Mouse (Mus musculus): ENCODE data around the gene Nrm. TPM values are rescaled to one million over a fixed set of nuclear protein-coding genes. Genes with fewer than 3 reads are reported as not detected.

Gene Nrm
- 10 to 100 TPM; 25.4 to 64.8 (median 27.4) TPM for polyA plus RNA-seq (2017; shearing (Covaris generic))

- peak; percentile 89 for ATAC-seq
Observed at GRCm38 (mm10) chr17:35861198-35861857, at the start of gene Nrm. TSS of gene Nrm (plus strand) at chr17:35861318.

- no peak for ATAC-seq
Observed at GRCm38 (mm10) chr17:35812307-35812706, 48.8 kb upstream of the Nrm start.

DNA sequence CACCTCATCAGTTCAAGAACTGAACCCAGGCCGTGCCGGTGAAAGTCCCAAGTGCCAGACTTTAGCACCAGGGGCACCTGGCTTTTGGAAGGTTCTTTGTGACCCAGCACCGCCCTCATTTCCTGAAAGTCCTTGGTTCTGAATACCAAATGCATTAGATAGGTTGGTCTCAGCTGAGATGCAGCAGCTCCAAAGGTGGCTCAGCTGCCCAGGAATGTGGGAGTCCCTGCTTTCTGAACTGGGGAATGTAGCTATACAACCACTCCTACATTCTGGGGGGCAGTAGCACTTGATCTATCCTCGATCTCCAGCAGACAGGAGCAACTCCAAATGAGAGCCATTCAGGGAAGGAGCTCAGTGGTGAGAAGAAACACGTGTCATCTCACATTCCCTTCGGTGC lies 48.4 kb upstream of the Nrm start:
- ATAC-seq = no peak

DNA sequence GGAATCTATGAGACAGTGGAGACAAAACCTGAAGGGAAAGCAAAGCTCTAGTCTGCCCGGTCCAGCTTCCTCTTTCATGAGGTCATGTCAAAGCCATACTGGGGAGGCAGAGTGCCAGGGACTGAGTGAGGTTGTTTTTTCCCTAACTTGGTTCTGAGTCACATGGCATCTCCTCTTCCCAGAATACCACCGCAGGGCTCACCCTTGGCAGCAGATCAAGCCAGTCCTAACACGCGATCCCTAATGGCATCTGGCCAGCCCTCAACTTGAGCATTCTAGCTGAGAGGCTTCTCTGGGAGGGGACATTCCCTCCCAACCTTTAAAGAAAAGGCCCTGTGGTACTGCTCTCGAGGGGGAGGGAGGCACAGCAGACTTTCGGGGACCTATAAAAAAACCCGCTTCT lies 47.9 kb upstream of the Nrm start:
- no peak for ATAC-seq

DNA sequence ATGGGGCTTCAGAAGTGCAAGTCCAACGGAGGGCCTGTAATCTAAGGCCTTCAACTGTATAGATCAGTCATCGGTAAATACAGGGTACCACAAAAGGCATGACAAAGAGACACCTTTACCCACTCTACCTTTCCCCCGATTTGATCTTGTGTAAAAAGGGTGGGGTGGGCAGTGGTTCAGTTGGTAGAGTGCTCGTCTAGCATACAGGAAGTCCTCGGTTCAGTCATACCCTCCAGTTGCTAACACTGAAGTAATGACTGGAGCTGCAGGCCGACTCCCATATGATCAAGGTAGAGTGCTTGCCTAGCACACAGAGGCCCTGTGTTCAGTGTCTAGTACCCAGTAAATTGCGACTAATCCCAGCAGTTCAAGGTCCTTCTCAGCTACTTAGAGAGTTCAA lies 47.5 kb upstream of the Nrm start:
- peak; percentile 41 for ATAC-seq

DNA sequence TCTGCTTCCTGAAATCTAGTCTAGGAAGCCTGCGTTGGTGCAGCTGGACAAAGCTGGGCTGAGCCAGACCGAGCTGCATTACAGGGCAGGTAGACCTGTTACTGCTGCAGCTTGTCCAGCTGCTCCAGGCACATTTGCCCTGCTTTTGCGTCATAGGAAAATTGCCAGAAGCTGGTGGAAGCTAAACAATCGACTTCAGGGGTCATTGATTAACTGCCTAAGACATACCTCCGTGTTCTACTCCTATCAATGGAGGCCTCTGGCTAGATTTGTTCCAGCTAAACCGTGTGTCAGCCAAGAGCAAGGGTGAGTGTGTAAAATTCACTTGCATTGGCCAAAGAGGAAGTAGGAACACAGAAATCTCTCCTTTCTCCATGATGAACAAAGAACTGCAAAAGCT lies 46.4 kb upstream of the Nrm start:
- ATAC-seq = no peak

GRCm38 (mm10) chr17:35815836-35816235 lies 45.3 kb upstream of the Nrm start:
- ATAC-seq = no peak

DNA sequence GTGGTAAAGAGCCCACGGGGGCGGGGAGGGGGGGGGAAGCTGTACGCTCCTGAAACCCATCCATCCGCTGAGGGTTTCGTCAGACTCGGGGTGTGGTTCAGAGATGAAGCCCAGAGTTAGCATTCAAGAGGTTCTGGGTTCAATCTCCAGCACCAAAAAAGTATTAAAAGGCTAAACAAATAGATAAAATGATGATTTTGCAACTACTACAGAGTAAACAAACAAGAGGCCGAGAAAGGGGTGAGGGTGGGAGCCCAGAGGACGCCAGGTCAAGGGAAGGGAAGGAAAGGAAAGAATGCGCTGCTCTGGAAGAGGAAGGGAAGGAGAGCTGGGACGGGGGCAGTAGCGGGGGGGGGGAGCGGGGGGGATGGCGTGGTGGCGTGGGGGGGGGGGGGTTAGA lies 44.4 kb upstream of the Nrm start:
- no peak for ATAC-seq

- no peak for ATAC-seq
Observed at GRCm38 (mm10) chr17:35817226-35817625, 43.9 kb upstream of the Nrm start.

DNA sequence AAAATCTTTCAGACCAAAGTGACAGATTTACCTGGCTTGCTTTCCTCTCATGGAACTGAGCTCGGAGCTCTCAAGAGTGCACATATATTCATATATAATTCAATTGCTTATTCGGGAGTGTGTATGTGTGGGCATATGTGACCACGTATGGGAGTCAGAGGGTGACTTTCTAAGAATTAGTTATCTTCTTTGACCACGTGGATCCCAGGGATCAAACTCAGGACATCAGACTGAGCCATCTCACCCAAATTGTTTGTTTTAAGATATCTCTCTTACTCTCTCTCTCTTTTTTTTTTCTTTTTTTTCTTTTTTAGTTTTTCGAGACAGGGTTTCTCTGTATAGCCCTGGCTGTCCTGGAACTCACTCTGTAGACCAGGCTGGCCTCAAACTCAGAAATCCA lies 41.0 kb upstream of the Nrm start:
- ATAC-seq = no peak

DNA sequence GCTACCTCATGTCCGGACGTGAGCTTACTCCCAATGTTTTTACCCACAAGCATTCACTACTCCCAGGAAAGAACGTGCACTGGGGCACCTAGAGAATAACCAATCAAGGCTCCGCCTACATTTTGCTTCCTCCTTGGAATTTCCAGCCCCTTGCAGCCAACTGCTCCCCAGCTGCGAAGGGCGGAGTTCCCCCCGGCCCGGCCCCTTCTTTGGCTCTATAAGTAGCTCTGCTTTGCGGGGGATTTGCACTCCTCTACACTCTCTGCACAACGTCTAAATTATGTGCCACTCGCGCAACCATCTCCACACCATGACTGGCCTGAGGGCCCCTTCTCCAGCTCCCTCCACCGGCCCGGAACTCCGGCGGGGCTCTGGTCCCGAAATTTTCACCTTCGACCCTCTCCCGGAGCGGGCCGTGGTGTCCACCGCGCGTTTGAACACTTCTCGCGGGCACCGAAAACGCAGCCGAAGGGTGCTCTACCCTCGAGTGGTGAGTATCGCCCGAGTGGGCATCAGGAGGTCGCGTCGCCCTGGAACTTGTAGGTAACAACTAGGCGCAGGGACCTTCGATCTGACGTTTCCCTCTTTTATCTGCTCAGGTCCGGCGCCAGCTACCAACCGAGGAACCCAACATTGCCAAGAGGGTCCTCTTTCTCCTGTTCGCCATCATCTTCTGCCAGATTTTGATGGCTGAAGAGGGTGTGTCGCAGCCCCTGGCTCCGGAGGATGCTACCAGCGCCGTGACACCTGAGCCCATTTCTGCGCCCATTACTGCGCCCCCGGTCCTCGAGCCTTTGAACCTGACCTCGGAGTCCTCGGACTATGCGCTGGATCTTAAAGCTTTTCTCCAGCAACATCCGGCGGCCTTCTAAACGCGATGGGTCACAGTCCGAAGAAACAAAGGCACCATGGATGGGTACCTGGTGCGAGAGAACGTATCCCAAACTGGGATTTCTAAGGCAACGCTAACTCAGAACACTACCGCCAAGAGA lies 39.4 kb upstream of the Nrm start, which contains the start of gene Ier3:
Gene Ier3, plus strand, starts transcription at position 246 of the 992 bp plus-strand sequence.
- ATAC-seq = no peak

- ATAC-seq = no peak
Observed at GRCm38 (mm10) chr17:35822564-35822963, 38.6 kb upstream of the Nrm start.

DNA sequence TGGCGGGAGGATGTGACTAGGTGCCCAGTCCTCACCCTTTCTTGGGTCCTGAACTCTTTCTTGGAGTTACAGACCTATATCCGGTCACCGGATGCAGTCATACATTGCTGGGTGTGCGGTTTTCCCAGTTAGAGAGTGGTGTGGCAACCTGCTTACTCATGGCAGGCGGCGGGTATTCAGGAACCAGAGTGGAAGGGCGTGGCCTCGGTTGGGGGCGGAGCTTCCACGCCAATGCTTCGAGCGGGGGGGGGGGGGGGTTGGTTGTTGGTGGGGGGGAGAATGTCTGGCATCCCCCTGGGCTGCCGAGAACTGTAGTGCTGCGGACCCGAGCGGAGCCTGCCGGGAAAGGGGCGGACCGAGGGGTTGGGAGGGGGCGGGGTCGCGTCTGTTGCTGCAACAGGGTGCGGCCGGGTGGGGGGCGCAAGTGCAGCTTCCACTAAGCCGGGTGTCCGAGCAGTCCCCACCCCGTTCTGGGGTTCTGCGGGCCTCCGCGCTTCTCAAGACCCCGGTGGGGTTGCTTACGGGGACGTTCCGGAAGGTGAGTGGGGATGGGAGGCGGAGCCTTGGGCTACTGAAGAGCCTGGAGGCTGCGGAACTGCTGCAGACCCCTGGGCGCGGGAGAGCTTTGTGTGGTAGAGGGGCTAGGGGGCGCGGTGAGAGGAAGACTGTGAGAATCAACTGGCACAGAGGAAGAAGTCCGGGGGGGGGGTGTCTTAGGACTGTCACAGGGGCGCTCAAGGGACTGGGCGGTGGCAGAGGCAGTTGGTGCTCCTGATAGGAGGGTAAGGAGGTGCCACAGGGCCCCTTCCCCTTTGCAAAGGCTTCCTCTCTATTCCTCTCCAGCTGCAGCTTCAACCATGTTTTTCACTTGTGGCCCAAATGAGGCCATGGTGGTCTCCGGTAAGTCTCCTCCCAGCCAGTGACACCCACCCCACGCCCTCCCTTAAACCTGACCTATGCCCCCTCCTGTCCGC lies 37.9 kb upstream of the Nrm start, which contains the start of gene Flot1:
Gene Flot1, plus strand, starts transcription at position 267 of the 974 bp plus-strand sequence.
- ATAC-seq = peak; percentile 81

DNA sequence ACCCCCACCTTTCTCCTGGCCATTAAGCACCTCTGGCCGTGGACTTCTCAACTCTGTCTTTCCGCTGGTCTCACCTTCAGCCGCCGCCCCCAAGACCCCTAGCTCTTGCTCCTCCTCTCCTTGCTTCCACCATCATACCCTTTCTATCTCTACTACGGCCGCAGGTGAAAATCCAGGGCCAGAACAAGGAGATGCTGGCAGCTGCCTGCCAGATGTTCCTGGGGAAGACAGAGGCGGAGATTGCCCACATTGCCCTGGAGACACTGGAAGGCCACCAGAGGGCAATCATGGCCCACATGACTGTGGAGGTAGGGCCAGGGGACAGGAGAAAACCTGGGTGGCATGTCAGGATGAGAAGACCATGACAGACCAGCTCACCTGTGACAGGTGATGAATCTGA lies 36.7 kb upstream of the Nrm start:
- ATAC-seq = no peak

DNA sequence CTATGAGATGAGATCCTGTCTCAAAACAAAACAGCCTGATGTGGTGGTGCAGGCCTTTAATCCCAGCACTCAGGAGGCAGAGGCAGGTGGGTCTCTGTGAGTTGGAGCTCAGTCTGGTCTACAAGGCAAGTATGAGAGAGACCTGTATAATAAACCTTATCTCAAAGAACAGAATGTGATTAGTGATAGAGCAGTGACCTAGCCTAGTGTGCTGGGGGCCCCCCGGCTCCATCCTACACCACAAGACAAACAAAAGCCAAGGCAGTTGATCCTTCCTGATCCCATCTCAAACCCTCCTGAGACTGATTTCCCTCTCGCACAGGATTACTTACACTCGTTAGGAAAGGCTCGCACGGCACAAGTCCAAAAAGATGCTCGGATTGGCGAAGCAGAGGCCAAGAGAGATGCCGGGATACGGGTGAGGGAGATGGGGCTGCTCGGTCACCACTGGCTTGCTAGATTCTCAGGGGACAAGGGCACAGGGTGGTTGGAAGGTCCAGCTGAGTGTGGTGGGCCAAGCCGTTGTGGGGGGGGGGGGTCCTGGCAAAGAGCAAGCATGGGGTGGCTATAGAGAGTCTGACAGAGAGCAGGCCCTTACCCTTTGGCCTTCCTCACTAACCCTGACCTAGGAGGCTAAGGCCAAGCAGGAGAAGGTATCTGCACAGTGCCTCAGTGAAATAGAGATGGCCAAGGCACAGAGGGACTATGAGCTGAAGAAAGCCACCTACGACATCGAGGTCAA lies 35.8 kb upstream of the Nrm start:
- no peak for ATAC-seq

DNA sequence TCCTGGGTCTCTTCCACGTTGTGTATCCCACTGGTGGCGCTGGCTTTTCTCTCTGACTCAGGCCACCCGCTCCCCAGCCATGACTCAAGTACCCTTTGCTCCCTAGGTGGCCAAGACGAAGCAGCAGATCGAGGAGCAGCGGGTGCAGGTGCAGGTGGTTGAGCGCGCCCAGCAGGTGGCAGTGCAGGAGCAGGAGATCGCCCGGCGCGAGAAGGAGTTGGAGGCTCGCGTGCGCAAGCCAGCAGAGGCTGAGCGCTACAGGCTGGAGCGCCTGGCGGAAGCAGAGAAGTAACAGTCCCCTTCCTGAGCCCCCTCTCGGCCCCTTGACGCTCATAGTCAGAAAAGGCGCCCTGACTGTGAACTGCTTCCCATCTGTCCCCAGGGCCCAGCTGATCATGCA lies 31.4 kb upstream of the Nrm start:
- peak; percentile 92 for ATAC-seq

GRCm38 (mm10) chr17:35832400-35833238 lies 28.5 kb upstream of the Nrm start:
- ATAC-seq = no peak

GRCm38 (mm10) chr17:35833239-35833751 lies 27.8 kb upstream of the Nrm start:
- ATAC-seq = no peak

DNA sequence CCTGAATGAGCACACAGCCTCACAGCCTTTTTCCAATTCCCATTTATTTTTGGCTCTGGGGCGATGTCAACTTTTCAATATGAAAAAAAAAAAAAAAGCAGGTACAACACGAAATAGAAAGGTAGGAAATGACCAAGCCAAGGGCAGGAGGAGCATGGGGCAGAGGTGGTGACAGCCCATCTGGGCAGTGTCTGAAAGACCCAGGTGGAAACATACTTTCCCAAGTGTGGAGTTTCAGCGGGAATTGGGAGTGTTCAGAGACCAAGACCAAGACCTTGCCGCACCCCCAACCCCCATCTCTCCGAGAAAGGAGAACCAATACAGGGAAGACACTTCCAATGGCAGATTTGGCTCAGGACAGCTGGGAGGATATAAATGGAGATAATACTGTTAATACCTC lies 27.2 kb upstream of the Nrm start:
- ATAC-seq = no peak

DNA sequence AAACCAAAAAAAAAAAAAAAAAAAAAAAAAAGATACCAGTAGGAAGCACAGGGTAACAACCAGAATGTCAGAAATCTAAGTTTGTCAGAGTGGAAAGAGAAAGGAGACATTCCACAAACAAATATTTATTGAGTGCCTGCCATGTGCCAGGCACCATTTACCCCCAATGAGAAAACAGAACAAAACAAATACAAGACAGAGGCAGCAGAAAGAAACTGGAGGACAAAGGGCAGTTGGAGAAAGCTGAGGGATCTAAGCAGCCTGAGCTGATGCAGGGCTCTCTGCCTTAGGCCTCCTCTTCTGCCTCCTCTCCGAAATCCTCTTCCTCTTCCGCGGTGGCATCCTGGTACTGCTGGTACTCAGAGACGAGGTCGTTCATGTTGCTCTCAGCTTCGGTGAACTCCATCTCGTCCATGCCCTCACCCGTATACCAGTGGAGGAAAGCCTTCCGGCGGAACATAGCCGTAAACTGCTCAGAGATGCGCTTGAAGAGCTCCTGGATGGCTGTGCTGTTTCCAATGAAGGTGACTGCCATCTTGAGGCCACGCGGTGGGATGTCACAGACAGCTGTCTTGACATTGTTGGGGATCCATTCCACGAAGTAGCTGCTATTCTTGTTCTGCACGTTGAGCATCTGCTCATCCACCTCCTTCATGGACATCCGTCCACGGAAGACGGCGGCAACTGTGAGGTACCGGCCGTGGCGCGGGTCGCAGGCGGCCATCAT lies 26.3 kb upstream of the Nrm start:
- ATAC-seq = no peak

All from inflammation-experienced regulatory T-cells, adult 6 months (primary cell).